Mouse (Mus musculus) MEL (cell line): ENCODE results near the gene Gfi1. TPM values are rescaled to one million over a fixed set of nuclear protein-coding genes. Genes with fewer than 3 reads are reported as not detected.

Source experiments
- DNase-seq: peaks from one replicate; pipeline ENCODE4 v3.0.0; 2011; ENCODE audit warnings: low read depth, low spot score
- H3K27ac ChIP-seq: 2 replicates; pipeline ENCODE4 v1.5.1; 2012; ENCODE audit warnings: low read depth, mild to moderate bottlenecking, control low read depth, low read length, moderate library complexity; ENCODE audit not compliant: control insufficient read depth
- H3K27me3 ChIP-seq, 2 experiments: fragments of 150-350 bp in 1 of 2; sonication (generic) in 1 of 2; 2 replicates each; pipeline ENCODE4 v1.6.1; 2012; ENCODE audit warnings: low read length in 2 of 2, mild to moderate bottlenecking in 2 of 2, improper control_type of control experiment in 1 of 2, moderate library complexity in 1 of 2; ENCODE audit not compliant: insufficient read depth in 2 of 2, control insufficient read depth in 1 of 2
- H3K36me3 ChIP-seq, 2 experiments: 2 replicates each; pipeline ENCODE4 v1.6.1; 2012 to 2014; ENCODE audit warnings: low read length in 2 of 2, improper control_type of control experiment in 1 of 2, inconsistent platforms in 1 of 2, mild to moderate bottlenecking in 1 of 2; ENCODE audit not compliant: insufficient read depth in 2 of 2, control insufficient read depth in 1 of 2
- H3K4me1 ChIP-seq, 2 experiments: fragments of 150-350 bp in 1 of 2; sonication (generic) in 1 of 2; 2 replicates each; pipeline ENCODE4 v1.6.1; 2012; ENCODE audit warnings: low read length in 2 of 2, improper control_type of control experiment in 1 of 2, mild to moderate bottlenecking in 1 of 2; ENCODE audit not compliant: insufficient read depth in 2 of 2, control insufficient read depth in 1 of 2
- H3K4me3 ChIP-seq, 2 experiments: fragments of 150-350 bp in 1 of 2; sonication (generic) in 1 of 2; 2 replicates each; pipeline ENCODE4 v1.5.1; 2012; ENCODE audit warnings: low read depth in 2 of 2, low read length in 2 of 2, mild to moderate bottlenecking in 2 of 2, moderate library complexity in 2 of 2, control low read depth in 1 of 2, improper control_type of control experiment in 1 of 2; ENCODE audit not compliant: control insufficient read depth in 1 of 2, insufficient read depth in 1 of 2
- H3K79me2 ChIP-seq: 2 replicates; pipeline ENCODE4 v1.6.1; 2012; ENCODE audit warnings: mild to moderate bottlenecking, low read length, moderate library complexity; ENCODE audit not compliant: control insufficient read depth, poor library complexity, insufficient read depth
- H3K9ac ChIP-seq: 2 replicates; pipeline ENCODE4 v1.6.1; 2012; ENCODE audit warnings: low read depth, mild to moderate bottlenecking, control low read depth, low read length, moderate library complexity; ENCODE audit not compliant: control insufficient read depth, poor library complexity, severe bottlenecking
- H3K9me3 ChIP-seq: fragments of 150-350 bp; sonication (generic); replicated peaks from 2 replicates; pipeline ENCODE4 v1.6.1; 2012; ENCODE audit warnings: mild to moderate bottlenecking, low read length, improper control_type of control experiment, moderate library complexity; ENCODE audit not compliant: insufficient read depth
- BHLHE40 ChIP-seq: IDR thresholded peaks from 2 replicates; pipeline ENCODE4 v1.6.1; 2012; ENCODE audit warnings: low read depth, mild to moderate bottlenecking, inconsistent platforms, low read length, improper control_type of control experiment, borderline replicate concordance
- CHD1 ChIP-seq: IDR thresholded peaks from 2 replicates; pipeline ENCODE4 v1.6.1; 2012; ENCODE audit warnings: low read depth, mild to moderate bottlenecking, inconsistent platforms, low read length, improper control_type of control experiment
- CHD2 ChIP-seq: IDR thresholded peaks from 2 replicates; pipeline ENCODE4 v1.6.1; 2011; ENCODE audit warnings: low read length, improper control_type of control experiment
- E2F4 ChIP-seq: IDR thresholded peaks from 2 replicates; pipeline ENCODE4 v1.6.1; 2011; ENCODE audit warnings: low read depth, low read length, improper control_type of control experiment, borderline replicate concordance
- ELF1 ChIP-seq: IDR thresholded peaks from 2 replicates; pipeline ENCODE4 v1.6.1; 2014; ENCODE audit warnings: low read depth, mild to moderate bottlenecking, inconsistent platforms, low read length, improper control_type of control experiment, moderate library complexity
- EP300 ChIP-seq, 2 experiments: IDR thresholded peaks; 2 replicates each; pipeline ENCODE4 v1.6.1; 2011; ENCODE audit warnings: improper control_type of control experiment in 2 of 2, low read length in 2 of 2, low read depth in 1 of 2, mild to moderate bottlenecking in 1 of 2
- ETS1 ChIP-seq: IDR thresholded peaks from 2 replicates; pipeline ENCODE4 v1.6.1; 2012; ENCODE audit warnings: low read depth, mild to moderate bottlenecking, inconsistent platforms, low read length, improper control_type of control experiment, moderate library complexity
- GABPA ChIP-seq: IDR thresholded peaks from 2 replicates; pipeline ENCODE4 v1.6.1; 2012; ENCODE audit warnings: low read depth, mild to moderate bottlenecking, inconsistent platforms, low read length, improper control_type of control experiment, moderate library complexity
- GATA1 ChIP-seq: IDR thresholded peaks from 2 replicates; pipeline ENCODE4 v1.6.1; 2011; ENCODE audit warnings: low read depth, low read length, improper control_type of control experiment
- JUND ChIP-seq: IDR thresholded peaks from 2 replicates; pipeline ENCODE4 v1.6.1; 2011; ENCODE audit warnings: low read depth, mild to moderate bottlenecking, improper control_type of control experiment, low read length
- KAT2A ChIP-seq: conservative IDR thresholded peaks from 2 replicates; pipeline ENCODE4 v1.6.1; 2012; ENCODE audit warnings: low read depth, low read length, improper control_type of control experiment, inconsistent platforms
- MAX ChIP-seq: IDR thresholded peaks from 2 replicates; pipeline ENCODE4 v1.6.1; 2011; ENCODE audit warnings: low read length, improper control_type of control experiment
- MAZ ChIP-seq: IDR thresholded peaks from 2 replicates; pipeline ENCODE4 v1.6.1; 2012; ENCODE audit warnings: low read depth, mild to moderate bottlenecking, inconsistent platforms, low read length, improper control_type of control experiment
- MYB ChIP-seq: IDR thresholded peaks from 2 replicates; pipeline ENCODE4 v1.6.1; 2011; ENCODE audit warnings: mild to moderate bottlenecking, low read depth, low read length, improper control_type of control experiment
- MYC ChIP-seq: IDR thresholded peaks from 2 replicates; pipeline ENCODE4 v1.6.1; 2011; ENCODE audit warnings: low read depth, mild to moderate bottlenecking, low read length, improper control_type of control experiment, moderate library complexity
- NELFE ChIP-seq: IDR thresholded peaks from 2 replicates; pipeline ENCODE4 v1.6.1; 2011; ENCODE audit warnings: low read depth, low read length, improper control_type of control experiment
- POLR2A ChIP-seq, 2 experiments: IDR thresholded peaks; 2 replicates each; pipeline ENCODE4 v1.6.1; 2011 to 2012; ENCODE audit warnings: low read length in 2 of 2, mild to moderate bottlenecking in 2 of 2, control low read depth in 1 of 2, improper control_type of control experiment in 1 of 2, low read depth in 1 of 2, moderate library complexity in 1 of 2; ENCODE audit not compliant: control insufficient read depth in 1 of 2, insufficient read depth in 1 of 2, poor library complexity in 1 of 2
- POLR2AphosphoS5 ChIP-seq: IDR thresholded peaks from 2 replicates; pipeline ENCODE4 v1.6.1; 2012; ENCODE audit warnings: low read depth, borderline replicate concordance, mild to moderate bottlenecking, inconsistent platforms, low read length, moderate library complexity, mixed read lengths
- RAD21 ChIP-seq: IDR thresholded peaks from 2 replicates; pipeline ENCODE4 v1.6.1; 2011; ENCODE audit warnings: mild to moderate bottlenecking, low read depth, low read length, improper control_type of control experiment
- SIN3A ChIP-seq: IDR thresholded peaks from 2 replicates; pipeline ENCODE4 v1.6.1; 2012; ENCODE audit warnings: low read length, improper control_type of control experiment, inconsistent platforms
- TAL1 ChIP-seq: IDR thresholded peaks from 2 replicates; pipeline ENCODE4 v1.6.1; 2012; ENCODE audit warnings: mild to moderate bottlenecking, inconsistent platforms, low read length, moderate library complexity, mixed read lengths
- TCF12 ChIP-seq: IDR thresholded peaks from 2 replicates; pipeline ENCODE4 v1.6.1; 2014; ENCODE audit warnings: low read depth, mild to moderate bottlenecking, inconsistent platforms, low read length, improper control_type of control experiment, moderate library complexity
- USF1 ChIP-seq: IDR thresholded peaks from 2 replicates; pipeline ENCODE4 v1.6.1; 2014; ENCODE audit warnings: low read depth, mild to moderate bottlenecking, inconsistent platforms, low read length, improper control_type of control experiment, moderate library complexity
- USF2 ChIP-seq, 2 experiments: IDR thresholded peaks; 2 replicates each; pipeline ENCODE4 v1.6.1; 2011 to 2012; ENCODE audit warnings: improper control_type of control experiment in 2 of 2, low read length in 2 of 2, borderline replicate concordance in 1 of 2, inconsistent platforms in 1 of 2, low read depth in 1 of 2, mild to moderate bottlenecking in 1 of 2; ENCODE audit not compliant: insufficient read depth in 1 of 2
- ZC3H11A ChIP-seq: IDR thresholded peaks from 2 replicates; pipeline ENCODE4 v1.6.1; 2012; ENCODE audit warnings: low read depth, mild to moderate bottlenecking, inconsistent platforms, low read length, improper control_type of control experiment
- ZMIZ1 ChIP-seq: IDR thresholded peaks from 2 replicates; pipeline ENCODE4 v1.6.1; 2012; ENCODE audit warnings: low read depth, mild to moderate bottlenecking, inconsistent platforms, low read length, improper control_type of control experiment, moderate library complexity
- polyA plus RNA-seq, 2 experiments: library from polyadenylated mRNA; stranded (reverse) in 1 of 2; unstranded in 1 of 2; fragments of >175 nt in 1 of 2; fragments of >200 nt in 1 of 2; gene quantifications; 2 replicates each; pipeline versions ENCODE4 v1.2.1 to v1.2.4; 2012; ENCODE audit warnings: low replicate concordance in 2 of 2, low read depth in 1 of 2; ENCODE audit not compliant: insufficient read length in 2 of 2, insufficient read depth in 1 of 2, missing spikeins in 1 of 2
- total RNA-seq: library from RNA; depleted of rRNA; stranded (reverse); fragments of 300-350 nt; gene quantifications from 2 replicates; pipeline ENCODE4 v1.2.3, GENCODE M21; 2012

Gfi1 gene
- total and polyA plus RNA-seq, 3 experiments: 0.04 TPM; not detected in 2

DNA sequence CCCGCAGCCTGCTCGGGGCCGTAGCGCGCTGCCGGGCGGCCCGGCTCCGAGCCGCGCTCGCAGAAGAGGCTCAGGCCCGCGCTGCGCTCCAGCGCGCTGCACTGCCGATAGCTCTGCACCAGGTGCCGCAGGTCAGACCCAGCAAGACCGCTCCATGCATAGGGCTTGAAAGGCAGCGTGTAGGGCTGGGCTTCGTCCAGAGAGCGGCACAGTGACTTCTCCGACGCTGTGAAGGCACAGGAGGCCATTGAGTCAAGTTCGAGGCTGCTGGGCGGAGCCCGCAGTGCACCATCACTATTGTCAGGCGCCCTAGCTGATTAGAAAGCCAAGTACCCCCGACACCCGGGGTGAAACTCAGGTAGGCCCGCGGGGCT is 4.2 kb downstream of the Gfi1 start:
- no peaks in the 10 kb centered on the region for H3K27me3 ChIP-seq
- no peaks in the 10 kb centered on the region for H3K36me3 ChIP-seq
- H3K9ac ChIP-seq: no peak overlapping the region
- no peak overlapping the region for H3K4me3 ChIP-seq
- H3K4me1 ChIP-seq: no peaks in the 10 kb centered on the region
- no peaks in the 10 kb centered on the region for H3K9me3 ChIP-seq
- H3K79me2 ChIP-seq: no peaks in the 10 kb centered on the region
- TF ChIP-seq ZMIZ1 (no peak), E2F4 (no peak), JUND (no peak), RAD21 (no peak), MYB (no peak), MAZ (no peak)
- TF ChIP-seq, all 39 proteins: peak for 0
- no peak for DNase-seq
- no peak overlapping the region for H3K27ac ChIP-seq

DNA sequence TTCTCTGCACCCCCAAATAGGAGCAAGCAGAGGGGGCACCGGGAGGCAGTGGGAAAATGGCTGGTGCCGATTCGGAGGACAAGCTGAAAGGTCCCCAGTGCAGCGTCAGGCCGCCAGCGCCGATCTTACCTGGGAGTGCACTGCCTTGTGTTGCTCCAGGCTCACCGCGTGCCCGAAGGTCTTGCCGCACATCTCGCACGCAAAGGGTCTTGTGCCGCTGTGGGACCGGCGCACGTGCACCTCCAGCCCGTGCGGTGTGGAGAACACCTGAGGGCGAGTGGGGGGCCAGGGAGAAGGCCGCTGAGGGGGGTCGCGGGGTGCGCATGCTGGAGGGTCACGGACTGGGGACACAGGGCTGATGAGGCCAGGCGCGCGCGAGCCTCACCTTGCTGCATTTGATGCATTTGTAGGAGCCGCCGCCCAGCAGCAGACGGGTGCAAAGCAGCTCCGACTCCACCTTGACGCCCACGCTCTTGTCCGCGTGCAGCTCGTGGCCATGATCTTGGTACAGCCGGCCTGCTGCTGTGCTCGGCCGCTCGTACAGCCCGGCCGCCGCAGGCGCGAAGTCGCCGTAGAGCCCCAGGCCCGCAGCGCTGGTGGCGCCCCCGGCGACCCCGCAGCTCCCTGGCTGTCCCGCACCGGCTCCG is 4.7 kb downstream of the Gfi1 start:
- Histone ChIP-seq H3K79me2 (no peaks in the 10 kb centered on the region), H3K9ac (no peak overlapping the region), H3K36me3 (no peaks in the 10 kb centered on the region), H3K27me3 (no peaks in the 10 kb centered on the region), H3K27ac (no peak overlapping the region), H3K4me1 (no peaks in the 10 kb centered on the region), H3K4me3 (no peak overlapping the region), H3K9me3 (no peaks in the 10 kb centered on the region)
- no peak for DNase-seq
- TF ChIP-seq E2F4 (no peak), MAX (no peak), USF2 (IDR thresholded peaks at IDR 0.05; ENCODE audit: borderline replicate concordance in 1 of 2, insufficient read depth in 1 of 2, low read depth in 1 of 2, low read length in 2 of 2) (no peak), MYB (no peak), GATA1 (no peak), MYC (no peak), ETS1 (no peak), TCF12 (no peak)

DNA sequence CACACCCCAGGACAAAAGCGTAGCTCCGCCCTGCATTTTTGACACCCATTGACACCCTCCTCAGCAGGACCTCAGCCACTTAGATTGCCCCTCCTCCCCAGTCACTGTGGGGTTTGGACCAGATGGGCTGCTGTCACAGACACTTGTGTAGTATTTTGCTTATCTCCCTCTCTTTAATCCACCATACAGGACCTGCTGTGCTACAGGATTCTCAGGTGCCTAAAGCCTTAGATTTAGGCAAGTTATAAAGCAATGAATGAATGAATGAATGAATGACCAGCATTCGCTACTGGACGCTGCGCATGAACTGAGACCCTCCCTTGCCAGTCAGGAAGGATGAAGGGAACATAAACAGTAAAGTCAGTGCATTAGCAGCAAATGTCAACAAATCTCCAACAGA is 5.3 kb downstream of the Gfi1 start:
- H3K27ac ChIP-seq: no peak overlapping the region
- no peak overlapping the region for H3K4me3 ChIP-seq
- H3K36me3 ChIP-seq: no peaks in the 10 kb centered on the region
- no peaks in the 10 kb centered on the region for H3K9me3 ChIP-seq
- no peak overlapping the region for H3K9ac ChIP-seq
- no peaks in the 10 kb centered on the region for H3K27me3 ChIP-seq
- H3K4me1 ChIP-seq: no peaks in the 10 kb centered on the region
- TF ChIP-seq KAT2A (no peak), E2F4 (no peak), GATA1 (no peak), CHD1 (no peak), TAL1 (no peak), GABPA (no peak), CHD2 (no peak), POLR2A (IDR thresholded peaks at IDR 0.05; ENCODE audit: control insufficient read depth in 1 of 2, insufficient read depth in 1 of 2, low read depth in 1 of 2, low read length in 2 of 2, poor library complexity in 1 of 2) (no peak), BHLHE40 (no peak), SIN3A (no peak), NELFE (no peak), ETS1 (no peak), MYB (no peak), MAZ (no peak), ZC3H11A (no peak), ELF1 (no peak), POLR2AphosphoS5 (no peak), USF1 (no peak), EP300 (IDR thresholded peaks at IDR 0.05; ENCODE audit: low read depth in 1 of 2, low read length in 2 of 2) (no peak)
- DNase-seq: no peak
- H3K79me2 ChIP-seq: no peaks in the 10 kb centered on the region
